Mouse (Mus musculus): ENCODE measurements at regions not wholly inside any gene's neighbourhood (a gene's known extent, or its start where the extent isn't known, plus 50 kb on each side); places are given as distances from the start of the nearest gene placed in this dataset.
A peak's percentile ranks its signal among the peaks of the same experiment; 100 is the strongest.

- no peaks in the 10 kb centered on the region for H3K36me3 ChIP-seq (ENCODE audit: insufficient read depth, low read length)
- ATAC-seq (ENCODE audit: low FRiP score) = no peak
- no peak overlapping the region for H3K9ac ChIP-seq (replicated peaks; ENCODE audit: low read length, poor library complexity, severe bottlenecking)
- no peak for TF ChIP-seq CTCF (IDR thresholded peaks at IDR 0.05)
- H3K27me3 ChIP-seq (ENCODE audit: insufficient read depth, low read length) = no peaks in the 10 kb centered on the region
- H3K9me3 ChIP-seq (ENCODE audit: low read length) = no peaks in the 10 kb centered on the region
- H3K27ac ChIP-seq (ENCODE audit: low read depth, low read length) = no peak overlapping the region
- no peaks in the 10 kb centered on the region for H3K4me1 ChIP-seq (ENCODE audit: insufficient read depth, low read length)
- H3K4me2 ChIP-seq (ENCODE audit: low read depth, low read length, poor library complexity, severe bottlenecking) = no peak overlapping the region
- DNase-seq (ENCODE audit: low spot score) = no peak
- no peak overlapping the region for H3K4me3 ChIP-seq (ENCODE audit: low read depth, low read length)
These were observed 151.5 kb upstream of the Mmadhc start for GRCm38 (mm10) chr2:50448117-50448516.

GRCm38 (mm10) chr2:50445963-50446485 lies 149.4 kb upstream of the Mmadhc start:
- WGBS = 70% methylated on average over 2 of the region's 2 CpGs
- Histone ChIP-seq H3K4me3 (ENCODE audit: low read depth, low read length) (no peak overlapping the region), H3K4me1 (ENCODE audit: insufficient read depth, low read length) (no peaks in the 10 kb centered on the region), H3K36me3 (ENCODE audit: insufficient read depth, low read length) (no peaks in the 10 kb centered on the region), H3K4me2 (ENCODE audit: low read depth, low read length, poor library complexity, severe bottlenecking) (no peak overlapping the region), H3K9ac (replicated peaks; ENCODE audit: low read length, poor library complexity, severe bottlenecking) (no peak overlapping the region), H3K27me3 (ENCODE audit: insufficient read depth, low read length) (no peaks in the 10 kb centered on the region), H3K9me3 (ENCODE audit: low read length) (no peaks in the 10 kb centered on the region), H3K27ac (ENCODE audit: low read depth, low read length) (no peak overlapping the region)
- no peak for TF ChIP-seq CTCF (IDR thresholded peaks at IDR 0.05)
- ATAC-seq (ENCODE audit: low FRiP score) (no peak), DNase-seq (ENCODE audit: low spot score) (peak; percentile 5)

- Histone ChIP-seq H3K4me3 (ENCODE audit: low read depth, low read length) (no peak overlapping the region), H3K9ac (replicated peaks; ENCODE audit: low read length, poor library complexity, severe bottlenecking) (no peak overlapping the region), H3K4me2 (ENCODE audit: low read depth, low read length, poor library complexity, severe bottlenecking) (no peak overlapping the region), H3K9me3 (ENCODE audit: low read length) (no peaks in the 10 kb centered on the region), H3K4me1 (ENCODE audit: insufficient read depth, low read length) (no peaks in the 10 kb centered on the region), H3K36me3 (ENCODE audit: insufficient read depth, low read length) (no peaks in the 10 kb centered on the region), H3K27me3 (ENCODE audit: insufficient read depth, low read length) (no peaks in the 10 kb centered on the region), H3K27ac (ENCODE audit: low read depth, low read length) (no peak overlapping the region)
- ATAC-seq (ENCODE audit: low FRiP score) = no peak
- TF ChIP-seq CTCF (IDR thresholded peaks at IDR 0.05) = no peak
- DNase-seq (ENCODE audit: low spot score) = no peak
These were observed 143.7 kb upstream of the Mmadhc start for GRCm38 (mm10) chr2:50440333-50440732.

- ATAC-seq (ENCODE audit: low FRiP score) (no peak), DNase-seq (ENCODE audit: low spot score) (no peak)
- Histone ChIP-seq H3K4me2 (ENCODE audit: low read depth, low read length, poor library complexity, severe bottlenecking) (no peak overlapping the region), H3K4me3 (ENCODE audit: low read depth, low read length) (no peak overlapping the region), H3K9me3 (ENCODE audit: low read length) (no peaks in the 10 kb centered on the region), H3K27me3 (ENCODE audit: insufficient read depth, low read length) (no peaks in the 10 kb centered on the region), H3K27ac (ENCODE audit: low read depth, low read length) (no peak overlapping the region), H3K9ac (replicated peaks; ENCODE audit: low read length, poor library complexity, severe bottlenecking) (no peak overlapping the region), H3K4me1 (ENCODE audit: insufficient read depth, low read length) (no peaks in the 10 kb centered on the region), H3K36me3 (ENCODE audit: insufficient read depth, low read length) (no peaks in the 10 kb centered on the region)
- no peak for TF ChIP-seq CTCF (IDR thresholded peaks at IDR 0.05)
- WGBS = 89% methylated on average over 4 of the region's 4 CpGs
These were observed 136.6 kb upstream of the Mmadhc start for GRCm38 (mm10) chr2:50433166-50433565.

- 89% methylated on average over 3 of the region's 3 CpGs for WGBS
- Histone ChIP-seq H3K4me3 (ENCODE audit: low read depth, low read length) (no peak overlapping the region), H3K27ac (ENCODE audit: low read depth, low read length) (no peak overlapping the region), H3K36me3 (ENCODE audit: insufficient read depth, low read length) (no peaks in the 10 kb centered on the region), H3K4me1 (ENCODE audit: insufficient read depth, low read length) (no peaks in the 10 kb centered on the region), H3K27me3 (ENCODE audit: insufficient read depth, low read length) (no peaks in the 10 kb centered on the region), H3K9ac (replicated peaks; ENCODE audit: low read length, poor library complexity, severe bottlenecking) (no peak overlapping the region), H3K4me2 (ENCODE audit: low read depth, low read length, poor library complexity, severe bottlenecking) (no peak overlapping the region), H3K9me3 (ENCODE audit: low read length) (no peaks in the 10 kb centered on the region)
- TF ChIP-seq CTCF (IDR thresholded peaks at IDR 0.05) = no peak
- ATAC-seq (ENCODE audit: low FRiP score) (no peak), DNase-seq (ENCODE audit: low spot score) (no peak)
These were observed 128.6 kb upstream of the Mmadhc start for GRCm38 (mm10) chr2:50425151-50425550.

GRCm38 (mm10) chr2:50419648-50420047 lies 123.0 kb upstream of the Mmadhc start:
- WGBS = 86% methylated on average over 3 of the region's 3 CpGs
- no peak overlapping the region for H3K27ac ChIP-seq (ENCODE audit: low read depth, low read length)
- no peak for TF ChIP-seq CTCF (IDR thresholded peaks at IDR 0.05)
- no peaks in the 10 kb centered on the region for H3K27me3 ChIP-seq (ENCODE audit: insufficient read depth, low read length)
- ATAC-seq (ENCODE audit: low FRiP score) (no peak), DNase-seq (ENCODE audit: low spot score) (no peak)
- H3K4me2 ChIP-seq (ENCODE audit: low read depth, low read length, poor library complexity, severe bottlenecking) = no peak overlapping the region
- H3K9ac ChIP-seq (replicated peaks; ENCODE audit: low read length, poor library complexity, severe bottlenecking) = no peak overlapping the region
- H3K4me1 ChIP-seq (ENCODE audit: insufficient read depth, low read length) = no peaks in the 10 kb centered on the region
- H3K9me3 ChIP-seq (ENCODE audit: low read length) = no peaks in the 10 kb centered on the region
- H3K4me3 ChIP-seq (ENCODE audit: low read depth, low read length) = no peak overlapping the region
- H3K36me3 ChIP-seq (ENCODE audit: insufficient read depth, low read length) = no peaks in the 10 kb centered on the region

Measured in midbrain, postnatal 0 days (tissue).